Mouse (Mus musculus) bone marrow, adult 2 months (tissue): ENCODE data around the gene Dse.

Experiments used
- CTCF ChIP-seq: fragments of 200-500 bp; IDR thresholded peaks from 2 replicates; pipeline ENCODE4 v1.5.1; 2011; ENCODE audit warnings: low read length, control low read depth; ENCODE audit not compliant: control insufficient read depth, insufficient read depth
- POLR2A ChIP-seq: fragments of 200-500 bp; IDR thresholded peaks from 2 replicates; pipeline ENCODE4 v1.6.1; 2011; ENCODE audit warnings: low read depth, mild to moderate bottlenecking, control low read depth, low read length, borderline replicate concordance; ENCODE audit not compliant: control insufficient read depth

GRCm38 (mm10) chr10:34171660-34172059, 35.9 kb downstream of the Dse start:
- no peak for TF ChIP-seq POLR2A
- TF ChIP-seq CTCF, result no peak
